Comparison of ENCODE assay signal across 7 mouse cellular contexts in genomic region chr13:40732816-40733541, GRCm38 (mm10). TPM values are rescaled to one million over a fixed set of nuclear protein-coding genes. Genes with fewer than 3 reads are reported as not detected.
DNase-seq lines count a peak whose midpoint lies in the region; ATAC-seq and TF ChIP-seq lines count a peak whose summit lies in the region.

No protein-coding gene starts in this region.

- H3K4me1 ChIP-seq in spleen, adult 2 months (ENCODE audit: control insufficient read depth, insufficient read depth, insufficient read length), result peaks cover 3% of the 10 kb centered on the region; the same call in 1 of the 2 replicates
- peaks cover 6% of the 10 kb centered on the region for H3K4me1 ChIP-seq in forebrain, embryonic 14.5 days (ENCODE audit: control insufficient read depth, insufficient read depth, low read length)
- H3K4me1 ChIP-seq in liver, embryonic 15.5 days (replicated peaks), result peaks cover 11% of the 10 kb centered on the region

- TF ChIP-seq CTCF in spleen, adult 2 months (IDR thresholded peaks at IDR 0.05; ENCODE audit: extremely low read depth, insufficient read depth, insufficient read length, insufficient replicate concordance), result no peak

- H3K27ac ChIP-seq in spleen, adult 2 months (ENCODE audit: insufficient read depth, low read length), result no peak overlapping the region
- H3K27ac ChIP-seq in forebrain, embryonic 14.5 days (ENCODE audit: low read depth, low read length), result no peak overlapping the region
- H3K27ac ChIP-seq in liver, embryonic 15.5 days (replicated peaks), result no peak overlapping the region

- H3K36me3 ChIP-seq in spleen, adult 2 months (ENCODE audit: control insufficient read depth, insufficient read depth, low read length), result no peaks in the 10 kb centered on the region
- H3K36me3 ChIP-seq in forebrain, embryonic 14.5 days (ENCODE audit: control insufficient read depth, insufficient read depth, low read length), result no peaks in the 10 kb centered on the region
- H3K36me3 ChIP-seq in liver, embryonic 15.5 days (replicated peaks), result no peaks in the 10 kb centered on the region

- WGBS in spleen, adult 2 months, result 2% methylated on average over 30 of the region's 30 CpGs
- WGBS in forebrain, embryonic 14.5 days, result under 1% methylated on average over 30 of the region's 30 CpGs
- WGBS in liver, embryonic 15.5 days (ENCODE audit: insufficient replicate concordance), result 1% methylated on average over 30 of the region's 30 CpGs

- no peak for DNase-seq in spleen, adult 2 months (ENCODE audit: low read depth in 1 of 2, low spot score in 2 of 2)
- no peak for DNase-seq in spleen, postnatal 10 days (ENCODE audit: low spot score in 2 of 2)
- no peak for DNase-seq in forebrain, embryonic 14.5 days (ENCODE audit: low spot score)
- no peak for DNase-seq in thymus, postnatal 14 days
- DNase-seq in cerebellum, adult 11-12 months, result no peak

- ATAC-seq in forebrain, embryonic 14.5 days, result no peak
- ATAC-seq in liver, embryonic 15.5 days (ENCODE audit: insufficient read depth), result no peak
- no peak for ATAC-seq in cerebellum, adult (ENCODE audit: insufficient number of reproducible peaks, low FRiP score, low TSS enrichment)

- TF ChIP-seq POLR2A in spleen, adult 2 months (IDR thresholded peaks at IDR 0.05; ENCODE audit: low read depth, low read length), result no peak

- H3K9me3 ChIP-seq in forebrain, embryonic 14.5 days (replicated peaks; ENCODE audit: control insufficient read depth, low read length), result no peaks in the 10 kb centered on the region
- H3K9me3 ChIP-seq in liver, embryonic 15.5 days (replicated peaks), result no peaks in the 10 kb centered on the region

- H3K4me3 ChIP-seq in spleen, adult 2 months (ENCODE audit: extremely low read depth, insufficient read depth, insufficient read length), result peak overlapping the region; percentile 7; the same call in 1 of the 2 replicates
- H3K4me3 ChIP-seq in forebrain, embryonic 14.5 days (ENCODE audit: low read depth, low read length), result peak overlapping the region; percentile 19
- H3K4me3 ChIP-seq in liver, embryonic 15.5 days (replicated peaks), result peak overlapping the region; percentile 24

- no peak overlapping the region for H3K9ac ChIP-seq in forebrain, embryonic 14.5 days (ENCODE audit: low read length)
- H3K9ac ChIP-seq in liver, embryonic 15.5 days, result no peak overlapping the region

- peak overlapping the region; percentile 40 for H3K4me2 ChIP-seq in forebrain, embryonic 14.5 days (ENCODE audit: low read length)
- peak overlapping the region; percentile 43 for H3K4me2 ChIP-seq in liver, embryonic 15.5 days

- H3K27me3 ChIP-seq in spleen, adult 2 months (ENCODE audit: control insufficient read depth, insufficient read depth, low read length), result peaks cover 71% of the 10 kb centered on the region
- H3K27me3 ChIP-seq in forebrain, embryonic 14.5 days (replicated peaks; ENCODE audit: control insufficient read depth, insufficient read depth, low read length), result peaks cover 90% of the 10 kb centered on the region
- H3K27me3 ChIP-seq in liver, embryonic 15.5 days, result peaks cover 100% of the 10 kb centered on the region

RNA-seq across cellular contexts. Expression of gene Tfap2a, which starts 5.2 kb away (rescaled TPM):
- 0.14 and 0.19 TPM in 2 replicates for polyA plus RNA-seq in spleen, adult 2 months (2012; rRNA removed)
- polyA plus RNA-seq in forebrain, embryonic 14.5 days (2014; fragmentation: Nextera tagmentation; extraction: Ambion mirVana), result 0.20 and 0.41 TPM in 2 replicates
- not detected in 2 replicates for polyA plus RNA-seq in liver, embryonic 15.5 days (2015; fragmentation: Nextera tagmentation; extraction: Ambion mirVana)
